Mouse (Mus musculus) mature B cell (primary cell): ENCODE results near the gene Klhl10.

ENCODE experiments used
- in situ Hi-C: fragments of 300-500 bp; cut with MboI; formaldehyde crosslinking; loops from 2 replicates; pipeline ENCODE4 v1.14.3; 2019

The Klhl10 gene

GRCm38 (mm10) chr11:100408835-100409462 is 32.8 kb upstream of the Klhl10 start:
- in situ Hi-C loops, result no loop called here

GRCm38 (mm10) chr11:100409686-100410085 is 32.0 kb upstream of the Klhl10 start:
- in situ Hi-C loops, result no loop called here

- in situ Hi-C loops, result no loop called here
These were observed 30.0 kb upstream of the Klhl10 start for GRCm38 (mm10) chr11:100411736-100412135.

- in situ Hi-C loops, result no loop called here
These were observed 28.2 kb upstream of the Klhl10 start for GRCm38 (mm10) chr11:100413541-100413940.

- in situ Hi-C loops, result no loop called here
These were observed 27.4 kb upstream of the Klhl10 start, which contains the start of gene P3h4 for GRCm38 (mm10) chr11:100414021-100414913. TSS of gene P3h4 (minus strand) at chr11:100414836.

- in situ Hi-C loops, result no loop called here
These were observed 26.5 kb upstream of the Klhl10 start, which contains the start of gene Fkbp10 for GRCm38 (mm10) chr11:100414914-100415822. TSS of gene Fkbp10 (plus strand) at chr11:100415697.

- in situ Hi-C loops, result no loop called here
These were observed 20.2 kb upstream of the Klhl10 start for GRCm38 (mm10) chr11:100421537-100421936.

GRCm38 (mm10) chr11:100423836-100424235 is 17.9 kb upstream of the Klhl10 start:
- in situ Hi-C loops, result no loop called here

- in situ Hi-C loops, result no loop called here
These were observed 15.9 kb upstream of the Klhl10 start for GRCm38 (mm10) chr11:100425851-100426250.

- in situ Hi-C loops, result no loop called here
These were observed 14.9 kb upstream of the Klhl10 start for GRCm38 (mm10) chr11:100426820-100427219.

- in situ Hi-C loops, result no loop called here
These were observed 13.0 kb upstream of the Klhl10 start for GRCm38 (mm10) chr11:100428612-100429199.

- in situ Hi-C loops, result no loop called here
These were observed 11.7 kb upstream of the Klhl10 start for GRCm38 (mm10) chr11:100430052-100430451.

GRCm38 (mm10) chr11:100432002-100432401 is 9.7 kb upstream of the Klhl10 start:
- in situ Hi-C loops, result no loop called here

- in situ Hi-C loops, result no loop called here
These were observed 6.0 kb upstream of the Klhl10 start for GRCm38 (mm10) chr11:100435678-100436246.

- in situ Hi-C loops, result no loop called here
These were observed 3.8 kb upstream of the Klhl10 start for GRCm38 (mm10) chr11:100437901-100438300.

- in situ Hi-C loops, result no loop called here
These were observed 810 bp upstream of the Klhl10 start for GRCm38 (mm10) chr11:100440691-100441522.

- in situ Hi-C loops, result no loop called here
These were observed 908 bp downstream of the Klhl10 start for GRCm38 (mm10) chr11:100442625-100443024.

GRCm38 (mm10) chr11:100457247-100457646 is 15.5 kb downstream of the Klhl10 start:
- in situ Hi-C loops, result no loop called here

GRCm38 (mm10) chr11:100457711-100458110 is 16.0 kb downstream of the Klhl10 start:
- in situ Hi-C loops, result no loop called here

GRCm38 (mm10) chr11:100462699-100463098 is 21.0 kb downstream of the Klhl10 start:
- in situ Hi-C loops, result no loop called here
